Mouse (Mus musculus) olfactory bulb, adult 2 months (tissue): Measurements from ENCODE around the gene Alg9.

ENCODE experiments used
- CTCF ChIP-seq: fragments of 200-500 bp; IDR thresholded peaks from 2 replicates; pipeline ENCODE4 v1.5.1; 2012; ENCODE audit warnings: low read depth, mild to moderate bottlenecking, low read length, moderate library complexity; ENCODE audit not compliant: insufficient read depth
- POLR2A ChIP-seq: fragments of 200-500 bp; IDR thresholded peaks from 2 replicates; pipeline ENCODE4 v1.6.1; 2012; ENCODE audit warnings: mild to moderate bottlenecking, low read depth, low read length, moderate library complexity; ENCODE audit not compliant: insufficient read depth

- TF ChIP-seq CTCF, result no peak
- no peak for TF ChIP-seq POLR2A
Measured at GRCm38 (mm10) chr9:50850271-50850670, 75.5 kb downstream of the Alg9 start.
